Mouse (Mus musculus): ENCODE data around the gene Zc3hav1.
A peak's percentile ranks its signal among the peaks of the same experiment; 100 is the strongest.

The Zc3hav1 gene

GRCm38 (mm10) chr6:38292871-38293646 is 61.3 kb downstream of the Zc3hav1 start:
- no peak for DNase-seq

GRCm38 (mm10) chr6:38284422-38284821 is 70.0 kb downstream of the Zc3hav1 start:
- no peak for DNase-seq

GRCm38 (mm10) chr6:38264466-38264865 is 89.9 kb downstream of the Zc3hav1 start:
- no peak for DNase-seq

GRCm38 (mm10) chr6:38263393-38264159 is 90.8 kb downstream of the Zc3hav1 start:
- no peak for DNase-seq

- DNase-seq: no peak
Observed at GRCm38 (mm10) chr6:38261877-38262276, 92.5 kb downstream of the Zc3hav1 start.

GRCm38 (mm10) chr6:38257506-38257905 is 96.9 kb downstream of the Zc3hav1 start:
- DNase-seq: peak; percentile 59

DNA sequence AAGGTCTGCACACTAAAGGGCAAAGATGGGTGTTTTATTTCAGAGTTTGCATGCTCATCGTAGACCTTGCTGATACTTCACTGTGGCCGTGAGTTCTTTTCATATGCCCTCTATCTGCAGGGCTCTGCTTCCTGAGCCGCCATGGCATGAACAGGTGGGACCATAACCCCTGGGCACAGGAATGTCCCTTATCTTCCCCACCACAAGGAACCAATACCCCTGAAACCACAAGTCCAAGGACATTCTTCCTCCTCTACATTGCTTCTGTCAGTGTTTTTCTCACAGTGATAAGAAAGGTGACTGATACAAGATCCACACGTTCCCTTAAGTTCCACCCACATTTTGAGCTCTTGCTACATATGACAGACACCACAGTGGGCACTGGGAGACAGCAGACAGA is 97.6 kb downstream of the Zc3hav1 start:
- no peak for DNase-seq

DNA sequence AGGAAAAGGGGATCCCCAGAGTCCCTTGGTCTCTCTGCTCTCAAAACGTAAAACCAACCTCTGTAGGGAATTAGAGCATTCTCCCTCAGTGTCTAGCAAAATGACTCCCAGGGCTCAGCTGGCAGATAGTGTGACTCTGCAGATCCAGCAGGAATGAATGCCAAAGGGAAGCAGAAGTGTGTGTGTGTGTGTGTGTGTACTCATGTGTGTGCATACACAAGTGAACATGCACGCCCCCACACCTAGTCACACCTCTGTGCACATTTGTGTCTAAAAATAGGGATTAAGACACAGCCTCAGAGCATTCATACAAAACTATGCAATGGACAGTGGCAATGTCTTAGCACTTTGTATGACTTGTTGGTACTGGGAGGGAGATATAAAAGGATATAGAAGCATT is 98.6 kb downstream of the Zc3hav1 start:
- no peak for DNase-seq
